Mouse (Mus musculus) ovary, adult 10 weeks (tissue): ENCODE data around the gene Arel1. TPM values are rescaled to one million over a fixed set of nuclear protein-coding genes. Genes with fewer than 3 reads are reported as not detected.

ENCODE experiments used
- polyA plus RNA-seq: library from polyadenylated mRNA; stranded (reverse); fragments of 350-450 nt; fragmentation: Illumina TruSeq; extraction: RNeasy Lipid Tissue Mini Kit (QIAGEN cat#74804); gene quantifications from one replicate; pipeline ENCODE4 v1.2.3, GENCODE M21; 2014

Gene Arel1
- polyA plus RNA-seq, result 23.1 TPM

GRCm38 (mm10) chr12:84970428-84971096, at the start of gene Arel1, which contains the start of gene Fcf1:
Gene Arel1 (minus strand): TSS chr12:84970900.
Gene Fcf1 (plus strand): TSS chr12:84970897.

GRCm38 (mm10) chr12:84996083-84996496, 25.4 kb upstream of the Arel1 start, which contains the start of gene Ylpm1:
Gene Ylpm1 (plus strand): TSS chr12:84996321.

GRCm38 (mm10) chr12:84876481-84877121, 94.1 kb downstream of the Arel1 start, which contains the start of gene Ltbp2:
Gene Ltbp2 (minus strand): TSS chr12:84876532.

Other genes starting within 250 kb of the Arel1 start
- gene Npc2, start 197.7 kb downstream of the Arel1 start, polyA plus RNA-seq, result 32.0 TPM
- gene Isca2, start 197.6 kb downstream of the Arel1 start, polyA plus RNA-seq, result 80.7 TPM
- 1.1 TPM for gene Ltbp2, start 94.4 kb downstream of the Arel1 start, polyA plus RNA-seq
- gene Fcf1, start within 50 bp of the Arel1 start, polyA plus RNA-seq, result 142 TPM
- 76.1 TPM for gene Ylpm1, start 25.4 kb upstream of the Arel1 start, polyA plus RNA-seq
- gene Prox2, start 139.9 kb upstream of the Arel1 start, polyA plus RNA-seq, result 1.8 TPM
- 144 TPM for gene Dlst, start 139.9 kb upstream of the Arel1 start, polyA plus RNA-seq
- not detected for gene Rps6kl1, start 180.4 kb upstream of the Arel1 start, polyA plus RNA-seq
- 0.66 TPM for gene Pgf, start 206.9 kb upstream of the Arel1 start, polyA plus RNA-seq
- 1.1 TPM for gene Eif2b2, start 248.6 kb upstream of the Arel1 start, polyA plus RNA-seq